Mouse (Mus musculus): ENCODE data around the gene Ccdc82.

Gene Ccdc82

GRCm38 (mm10) chr9:13246815-13247638, at the start of gene Ccdc82:
TSS of gene Ccdc82 (plus strand) at chr9:13246955.
- DNase-seq (ENCODE audit: low spot score in 2 of 2), result peak; percentile 64 to 69

GRCm38 (mm10) chr9:13200079-13200478, 46.7 kb upstream of the Ccdc82 start:
- no peak for DNase-seq (ENCODE audit: low spot score in 2 of 2)

DNA sequence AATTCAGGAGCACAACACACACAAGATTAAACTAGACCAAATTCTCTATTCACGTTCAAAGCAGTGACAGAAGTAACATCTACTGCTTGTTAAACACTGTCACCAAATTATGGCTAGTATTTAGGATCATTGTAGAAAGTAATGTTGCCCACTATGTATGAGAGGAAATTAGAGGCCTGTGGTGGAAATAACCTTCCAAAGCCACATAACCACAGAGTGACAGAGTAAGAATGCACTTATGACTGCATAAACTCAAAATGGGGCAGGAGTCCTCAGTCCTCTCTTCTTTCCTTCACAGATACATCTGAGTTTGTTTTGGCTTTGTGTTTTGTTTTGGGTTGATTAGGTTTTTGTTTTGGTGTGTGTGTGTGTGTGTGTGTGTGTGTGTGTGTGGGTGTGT, 43.6 kb upstream of the Ccdc82 start:
- no peak for DNase-seq (ENCODE audit: low spot score in 2 of 2)

DNA sequence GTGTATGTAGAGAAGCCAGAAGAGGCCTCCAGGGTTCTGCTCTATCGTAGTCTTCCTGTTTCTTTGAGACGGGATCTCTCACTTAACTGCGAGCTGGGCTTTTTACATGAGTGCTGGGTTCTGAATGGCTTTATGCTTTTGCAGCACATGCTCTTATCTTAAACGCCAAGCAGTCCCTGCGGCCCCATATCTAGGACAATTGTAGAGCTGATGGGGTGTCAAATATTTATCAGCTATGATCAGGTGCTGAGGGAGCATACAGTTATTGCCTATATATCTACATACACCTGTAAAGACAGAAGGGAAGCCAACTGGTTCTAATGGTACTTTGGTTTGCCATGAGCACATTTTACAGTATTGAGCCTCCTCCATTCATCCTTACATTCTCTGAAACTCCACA, 43.1 kb upstream of the Ccdc82 start:
- no peak for DNase-seq (ENCODE audit: low spot score in 2 of 2)

- no peak for DNase-seq (ENCODE audit: low spot score in 2 of 2)
Measured at GRCm38 (mm10) chr9:13206369-13206768, 40.4 kb upstream of the Ccdc82 start.

- no peak for DNase-seq (ENCODE audit: low spot score in 2 of 2)
Measured at GRCm38 (mm10) chr9:13225872-13226271, 20.9 kb upstream of the Ccdc82 start.

- DNase-seq (ENCODE audit: low spot score in 2 of 2), result no peak
Measured at GRCm38 (mm10) chr9:13230553-13230952, 16.2 kb upstream of the Ccdc82 start.

DNA sequence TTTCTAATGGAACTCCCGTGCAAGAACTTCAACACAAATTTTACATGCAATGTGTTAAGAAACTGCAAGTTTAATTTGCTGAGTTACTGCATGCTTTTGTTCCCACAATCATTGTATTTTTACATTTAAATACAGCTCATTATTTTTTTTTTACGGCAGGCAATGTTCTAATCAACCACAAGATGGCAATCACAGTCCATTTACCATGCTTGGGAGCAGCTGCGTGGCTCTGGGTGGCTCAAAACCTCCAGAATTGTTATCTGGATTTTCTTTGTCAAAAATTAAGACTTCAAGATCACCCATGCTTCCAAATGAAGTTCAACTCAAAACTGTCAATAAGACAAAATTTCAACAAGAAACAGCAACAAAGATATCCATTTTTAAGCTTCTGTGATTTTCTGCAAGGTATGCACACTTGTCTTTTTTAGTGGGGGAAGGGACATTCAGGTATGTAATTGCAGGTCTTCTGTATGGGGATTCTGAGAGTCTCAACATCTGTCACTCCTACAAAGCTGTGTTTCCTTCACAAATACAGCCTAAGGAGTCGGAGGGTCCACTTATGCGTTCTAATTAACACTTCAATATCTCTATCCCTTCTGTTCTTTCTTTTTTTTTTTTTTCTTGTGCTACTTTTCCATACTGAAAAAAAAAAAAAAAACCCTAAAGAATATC, 15.1 kb upstream of the Ccdc82 start:
- DNase-seq (ENCODE audit: low spot score in 2 of 2), result no peak

DNA sequence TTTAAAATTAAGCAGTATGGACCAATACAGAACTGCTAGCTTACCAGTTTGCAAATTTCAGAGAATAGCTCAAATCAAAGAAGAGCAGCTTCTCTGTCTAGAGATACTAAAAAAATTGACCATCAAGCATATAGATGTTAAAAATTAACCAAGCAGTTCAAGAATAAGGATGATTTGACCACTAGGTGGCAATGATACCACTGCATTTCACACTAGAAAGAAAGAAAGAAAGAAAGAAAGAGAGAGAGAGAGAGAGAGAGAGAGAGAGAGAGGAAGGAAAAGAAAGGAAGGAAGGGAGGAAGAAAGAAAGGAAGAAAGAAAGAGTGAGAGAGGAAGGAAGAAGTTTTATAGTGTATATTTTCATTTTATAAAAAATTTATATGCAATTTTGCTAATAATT, 4.4 kb upstream of the Ccdc82 start:
- no peak for DNase-seq (ENCODE audit: low spot score in 2 of 2)

DNA sequence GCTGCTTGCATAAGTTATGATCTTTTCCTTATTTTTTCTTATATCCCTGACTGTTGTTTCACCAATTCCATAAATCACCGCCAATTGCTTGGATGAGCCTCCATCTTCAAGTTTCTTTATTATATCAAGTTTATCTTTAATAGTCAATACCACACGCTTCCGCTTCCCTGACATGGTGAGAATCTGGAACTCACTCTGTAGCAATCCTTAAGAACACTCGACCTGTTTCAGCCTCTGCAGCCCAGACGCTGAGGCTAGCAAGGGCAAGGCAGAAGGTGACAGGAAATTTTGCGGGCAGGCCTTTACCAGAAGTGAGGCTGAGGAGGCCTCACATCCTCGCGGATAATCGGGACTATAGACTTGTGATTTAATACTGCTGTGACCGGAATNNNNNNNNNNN, 1.3 kb upstream of the Ccdc82 start, which contains the start of gene Jrkl:
Gene Jrkl (minus strand): TSS at position 349 of the 400 bp plus-strand sequence.
- DNase-seq (ENCODE audit: low spot score in 2 of 2), result peak in 1 of 2 experiments; percentile 12

DNA sequence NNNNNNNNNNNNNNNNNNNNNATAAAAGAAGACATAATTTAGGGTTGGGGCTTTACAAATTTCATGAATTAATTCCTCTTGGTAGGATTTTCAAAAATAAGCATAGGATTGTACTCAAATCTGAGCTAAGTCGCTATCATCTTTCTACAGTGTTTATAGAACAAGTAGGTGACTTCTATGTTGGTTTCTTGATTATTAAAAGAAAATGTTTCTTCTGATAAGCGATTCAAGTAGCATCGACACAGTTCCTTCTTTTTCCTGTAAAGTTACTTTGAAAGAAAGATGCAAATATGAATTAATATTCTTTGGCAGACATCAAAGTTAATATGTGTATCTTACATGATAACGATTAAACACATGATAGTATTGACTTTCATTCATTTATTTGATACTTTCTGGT, 1.3 kb downstream of the Ccdc82 start:
- DNase-seq (ENCODE audit: low spot score in 2 of 2), result no peak

DNA sequence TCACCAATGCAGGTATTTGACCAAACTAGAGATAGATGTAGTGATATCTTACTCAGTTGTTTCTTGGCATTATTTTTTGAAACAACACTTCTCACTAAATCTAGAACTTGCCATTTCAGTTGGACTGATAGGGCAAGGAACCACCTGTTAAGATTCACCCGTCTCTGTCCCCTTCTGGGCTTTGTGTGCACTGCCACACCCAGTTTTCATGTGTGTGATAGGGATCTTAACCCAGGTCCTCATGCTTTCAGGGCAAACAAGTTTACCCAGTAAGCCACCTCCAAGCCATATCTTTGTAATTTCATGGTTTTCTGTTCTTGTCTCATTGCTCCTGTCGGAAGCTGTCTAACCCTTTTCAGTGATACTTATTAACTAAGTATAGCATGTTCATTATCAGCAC, 4.5 kb downstream of the Ccdc82 start:
- no peak for DNase-seq (ENCODE audit: low spot score in 2 of 2)

DNA sequence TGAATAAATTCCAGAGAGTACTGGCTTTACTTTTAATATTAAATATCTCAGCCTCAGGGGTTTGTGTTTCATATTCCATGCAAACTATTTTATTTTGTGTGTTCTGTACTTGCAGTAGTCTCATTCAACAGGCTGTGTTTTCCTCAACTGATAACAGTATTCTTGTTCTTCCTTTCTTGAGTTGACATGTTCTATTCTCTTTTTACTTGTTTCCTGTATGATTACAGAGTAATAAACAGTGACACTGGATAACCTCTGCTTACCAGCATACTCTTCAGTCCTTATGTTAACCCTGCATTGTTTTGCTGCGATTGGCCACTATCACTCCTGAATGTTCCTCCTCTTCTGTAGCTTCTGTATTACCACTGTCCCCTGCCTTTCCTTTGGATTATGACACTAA, 10.0 kb downstream of the Ccdc82 start:
- DNase-seq (ENCODE audit: low spot score in 2 of 2), result no peak

DNA sequence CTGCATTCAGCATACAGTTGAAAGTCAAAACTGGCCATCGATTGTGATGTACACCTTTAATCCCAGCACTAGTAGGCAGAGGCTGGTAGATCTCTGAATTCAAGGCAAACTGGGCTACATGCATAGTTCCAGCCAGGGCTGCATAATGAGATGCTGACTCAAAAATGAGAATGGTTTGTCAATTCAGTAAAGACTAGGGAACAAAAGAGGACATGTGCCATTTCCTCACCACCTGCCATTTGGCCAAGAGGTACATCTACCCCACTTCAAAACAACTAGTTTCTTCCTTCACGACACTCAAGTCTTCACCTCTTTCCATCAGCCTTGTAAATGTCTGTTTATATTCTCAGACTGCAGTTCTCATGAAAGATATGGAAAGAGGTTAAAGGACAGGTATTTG, 11.4 kb downstream of the Ccdc82 start:
- DNase-seq (ENCODE audit: low spot score in 2 of 2), result no peak

GRCm38 (mm10) chr9:13260980-13261379, 14.2 kb downstream of the Ccdc82 start:
- no peak for DNase-seq (ENCODE audit: low spot score in 2 of 2)

DNA sequence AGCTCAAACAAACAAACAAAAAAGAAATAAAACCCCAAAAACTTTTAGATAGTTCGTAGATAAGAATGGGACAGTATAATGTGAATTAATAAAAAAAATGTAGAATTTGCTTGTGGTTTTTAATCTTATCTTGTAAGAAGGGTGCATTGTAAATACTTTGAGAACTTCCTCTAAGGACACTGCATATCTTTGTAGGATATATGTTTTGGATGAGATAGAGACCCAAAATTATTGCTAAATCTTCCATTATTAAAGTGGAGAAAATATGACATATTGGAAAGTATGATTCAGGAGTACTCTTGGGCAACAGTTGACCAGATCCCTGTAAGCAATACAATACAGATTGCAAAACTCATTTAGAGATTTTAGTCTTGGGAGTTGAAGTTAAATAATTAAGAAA, 26.5 kb downstream of the Ccdc82 start:
- DNase-seq (ENCODE audit: low spot score in 2 of 2), result no peak

- no peak for DNase-seq (ENCODE audit: low spot score in 2 of 2)
Measured at GRCm38 (mm10) chr9:13287482-13287881, 40.7 kb downstream of the Ccdc82 start.

DNA sequence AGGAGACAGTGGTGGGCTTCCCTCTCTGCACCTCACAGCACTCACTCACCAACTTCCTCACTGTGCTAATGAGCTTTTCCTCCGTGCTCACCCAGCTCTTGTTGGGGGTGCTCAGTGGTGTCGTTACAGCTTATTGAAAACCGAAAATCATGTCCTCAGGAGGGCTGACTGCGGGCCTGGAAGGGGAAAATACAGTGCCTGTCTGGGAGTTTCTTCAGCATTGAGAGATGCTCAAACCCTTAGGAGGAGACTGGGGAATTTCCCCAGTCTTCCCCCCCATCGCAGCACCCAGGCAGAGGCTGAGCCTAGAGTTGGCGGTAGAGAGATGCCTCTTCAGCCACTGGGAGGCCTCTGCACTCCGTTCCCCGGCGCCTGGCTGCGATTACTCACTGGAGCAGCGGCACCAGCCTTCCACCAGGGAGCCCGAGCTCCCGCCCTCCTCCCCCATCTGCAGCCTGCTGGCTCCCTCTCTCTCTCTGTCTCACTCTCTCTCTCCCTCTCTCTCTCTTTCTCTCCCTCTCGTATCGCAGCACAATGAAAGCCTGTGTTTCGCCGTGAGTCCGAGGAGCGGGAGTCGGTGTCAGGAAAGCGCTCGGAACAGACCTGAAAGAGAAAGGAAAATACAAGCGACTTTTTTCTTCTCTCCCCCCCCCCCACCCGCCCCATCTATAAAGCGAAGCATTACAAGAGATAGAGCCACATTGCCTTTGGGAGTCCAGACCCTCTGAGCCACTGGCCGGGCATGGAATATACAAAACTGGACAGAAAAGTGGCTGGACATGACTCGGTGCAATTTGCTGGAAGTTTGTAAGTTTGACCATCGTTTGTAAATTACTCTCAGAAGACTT, 49.7 kb downstream of the Ccdc82 start:
- peak; percentile 81 for DNase-seq (ENCODE audit: low spot score in 2 of 2)

GRCm38 (mm10) chr9:13297122-13297667, 50.4 kb downstream of the Ccdc82 start:
- DNase-seq (ENCODE audit: low spot score in 2 of 2), result no peak

DNA sequence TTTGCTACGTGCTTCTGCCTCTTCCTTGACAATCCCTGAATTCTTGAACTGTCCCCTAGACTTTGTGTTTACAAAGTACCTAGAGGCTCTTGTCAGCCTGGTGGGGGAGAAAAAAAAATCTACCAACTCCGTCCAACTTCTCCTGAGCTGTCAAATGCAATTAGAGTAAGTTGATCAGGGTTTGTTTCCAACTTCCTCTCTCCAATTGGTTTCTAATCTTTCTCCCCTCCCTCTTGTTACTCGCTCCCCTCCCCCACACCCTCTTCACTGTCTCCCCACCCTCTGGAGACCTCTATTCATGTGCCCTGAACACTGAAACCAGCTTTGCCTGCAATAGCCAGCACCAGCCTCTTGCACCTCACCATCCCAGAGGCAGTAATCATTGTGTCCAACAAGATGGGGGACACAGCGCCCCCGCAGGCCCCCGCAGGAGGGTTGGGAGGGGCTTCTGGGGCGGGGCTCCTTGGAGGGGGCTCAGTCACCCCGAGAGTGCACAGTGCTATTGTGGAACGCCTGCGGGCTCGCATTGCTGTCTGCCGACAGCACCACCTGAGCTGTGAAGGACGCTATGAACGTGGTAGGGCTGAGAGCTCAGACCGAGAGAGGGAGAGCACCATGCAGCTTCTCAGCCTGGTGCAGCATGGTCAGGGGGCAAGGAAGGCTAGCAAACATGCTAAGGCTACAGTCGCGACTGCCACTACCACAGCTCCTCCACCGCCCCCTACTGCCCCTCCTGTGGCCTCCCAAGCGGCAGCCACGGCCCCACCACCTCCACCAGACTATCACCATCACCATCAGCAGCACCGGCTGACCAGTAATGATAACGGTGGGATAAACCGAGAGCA, 51.1 kb downstream of the Ccdc82 start, which contains the start of gene Maml2:
Gene Maml2 (plus strand): TSS at position 290 of the 845 bp plus-strand sequence.
- peak; percentile 37 to 44 for DNase-seq (ENCODE audit: low spot score in 2 of 2)

DNA sequence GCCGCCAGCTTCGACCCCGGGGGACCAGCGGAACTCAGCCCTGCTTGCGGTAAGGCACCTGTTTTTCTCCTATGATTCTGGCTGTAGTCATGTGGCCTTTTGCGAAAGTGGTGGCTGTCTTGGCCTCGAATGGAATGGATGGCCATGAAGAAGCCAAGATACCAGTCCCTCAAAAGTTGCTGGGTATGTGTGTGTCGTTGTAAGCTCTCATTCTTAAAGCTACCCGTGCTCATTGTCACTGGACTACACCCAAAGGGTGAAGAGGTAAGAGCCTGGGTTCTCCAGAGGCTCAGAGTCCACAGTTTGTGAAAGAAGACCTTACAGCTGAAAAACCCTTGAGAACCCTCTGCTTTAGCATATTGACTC, 51.7 kb downstream of the Ccdc82 start:
- no peak for DNase-seq (ENCODE audit: low spot score in 2 of 2)
